Mouse (Mus musculus) limb, embryonic 11.5 days (tissue): ENCODE data around the gene Idi1. TPM values are rescaled to one million over a fixed set of nuclear protein-coding genes. Genes with fewer than 3 reads are reported as not detected.

ENCODE experiments used
- ATAC-seq: fragments of 200-750 bp; cut with Nextera tagmentation; 2 replicates; pipeline ENCODE4 v1.8.0; 2017; ENCODE audit warnings: low read depth; ENCODE audit not compliant: insufficient number of reproducible peaks, low FRiP score, low TSS enrichment
- DNase-seq: peaks from one replicate; pipeline ENCODE4 v3.0.0-alpha.2; 2015; ENCODE audit warnings: low spot score
- H3K27ac ChIP-seq: fragments of 300-500 bp; sonication (generic); replicated peaks from 2 replicates; pipeline ENCODE4 v1.5.1; 2014; ENCODE audit warnings: low read depth, mild to moderate bottlenecking, low read length
- H3K27me3 ChIP-seq: fragments of 300-500 bp; sonication (generic); 2 replicates; pipeline ENCODE4 v1.6.1; 2014; ENCODE audit warnings: mild to moderate bottlenecking, low read length, mixed read lengths; ENCODE audit not compliant: control insufficient read depth, insufficient read depth
- H3K36me3 ChIP-seq: fragments of 300-500 bp; sonication (generic); 2 replicates; pipeline ENCODE4 v1.6.1; 2014; ENCODE audit warnings: mild to moderate bottlenecking, low read length, moderate library complexity, mixed read lengths; ENCODE audit not compliant: control insufficient read depth, insufficient read depth
- H3K4me1 ChIP-seq: fragments of 300-500 bp; sonication (generic); 2 replicates; pipeline ENCODE4 v1.6.1; 2014; ENCODE audit warnings: low read length, mixed read lengths; ENCODE audit not compliant: control insufficient read depth, insufficient read depth
- H3K4me2 ChIP-seq: fragments of 300-500 bp; sonication (generic); 2 replicates; pipeline ENCODE4 v1.6.1; 2014; ENCODE audit warnings: low read depth, mild to moderate bottlenecking, moderate library complexity; ENCODE audit not compliant: severe bottlenecking
- H3K4me3 ChIP-seq: fragments of 300-500 bp; sonication (generic); 2 replicates; pipeline ENCODE4 v1.5.1; 2014; ENCODE audit warnings: low read depth, low read length
- H3K9ac ChIP-seq: fragments of 300-500 bp; sonication (generic); 2 replicates; pipeline ENCODE4 v1.6.1; 2014; ENCODE audit warnings: mild to moderate bottlenecking, low read length
- H3K9me3 ChIP-seq: fragments of 300-500 bp; sonication (generic); 2 replicates; pipeline ENCODE4 v1.6.1; 2016; ENCODE audit warnings: low read length; ENCODE audit not compliant: control insufficient read depth
- WGBS: fragments of 180-500 bp; shearing (Covaris S2); extraction: QIAGEN DNeasy Blood & Tissue Kit; methylation state at CpG from one replicate; pipeline ENCODE4 v1.1.7; 2014; 5-methylcytosine and 5-hydroxymethylcytosine counted together
- polyA plus RNA-seq: library from polyadenylated mRNA; unstranded; fragments of >200 nt; fragmentation: Nextera tagmentation; extraction: Ambion mirVana; gene quantifications from 2 replicates; pipeline ENCODE4 v1.2.1, GENCODE M21; 2014

Gene Idi1
- polyA plus RNA-seq, 1 experiment from 2014 or later: 97.5 TPM

DNA sequence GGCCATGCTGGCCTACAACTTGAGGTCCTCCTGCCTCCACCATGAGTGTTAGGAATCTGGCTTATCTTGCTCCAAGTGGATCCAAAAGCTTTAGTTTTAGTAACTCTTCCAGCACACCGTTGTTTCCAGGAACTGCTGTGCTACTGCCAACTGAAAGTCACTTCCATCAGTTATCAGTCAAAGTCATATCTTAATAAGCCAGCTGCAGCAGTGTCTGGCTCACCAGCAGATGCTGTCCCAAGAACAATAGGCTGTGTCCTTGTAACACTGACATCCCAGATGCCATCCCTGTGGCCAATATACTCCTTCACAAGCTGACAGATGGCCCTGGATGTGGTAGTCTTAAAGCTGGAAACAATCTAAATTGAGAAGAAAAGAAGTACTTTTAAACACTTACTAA lies 36.0 kb upstream of the Idi1 start:
- no peak for DNase-seq
- WGBS: 91% methylated on average over 1 of the region's 1 CpGs
- H3K36me3 ChIP-seq: peaks cover 2% of the 10 kb centered on the region; the same call in 1 of the 2 replicates

DNA sequence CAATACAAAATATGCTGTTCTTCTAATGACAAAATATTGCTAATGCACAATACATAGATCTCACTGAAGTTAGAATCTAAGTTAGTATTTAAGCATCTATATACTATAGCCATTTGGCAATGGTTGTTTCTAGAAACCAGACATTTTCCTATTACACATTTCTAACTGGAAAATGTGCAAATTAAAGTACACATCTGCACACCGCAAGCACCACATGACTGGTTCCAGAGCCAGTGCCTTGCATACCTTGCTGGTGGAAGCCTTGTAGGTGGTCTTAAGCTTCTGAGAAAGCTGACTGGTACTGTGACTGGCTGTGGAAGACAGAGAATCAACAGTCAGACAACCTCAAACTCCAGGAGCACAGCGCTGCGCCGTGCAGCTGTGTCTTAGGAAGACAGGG lies 31.9 kb upstream of the Idi1 start:
- no peak overlapping the region for H3K9ac ChIP-seq
- ATAC-seq (no peak), DNase-seq (no peak)
- H3K27me3 ChIP-seq: no peaks in the 10 kb centered on the region
- no peak overlapping the region for H3K4me3 ChIP-seq
- H3K9me3 ChIP-seq: no peaks in the 10 kb centered on the region
- WGBS: 98% methylated on average over 4 of the region's 4 CpGs
- no peak overlapping the region for H3K27ac ChIP-seq
- peaks cover 2% of the 10 kb centered on the region; the same call in 1 of the 2 replicates for H3K36me3 ChIP-seq
- H3K4me2 ChIP-seq: no peak overlapping the region
- no peaks in the 10 kb centered on the region for H3K4me1 ChIP-seq

More for the DNA sequence above, 36.0 kb upstream of the Idi1 start:
- no peak overlapping the region for H3K4me2 ChIP-seq
- H3K9me3 ChIP-seq: no peaks in the 10 kb centered on the region
- H3K9ac ChIP-seq: no peak overlapping the region
- H3K27ac ChIP-seq: no peak overlapping the region
- ATAC-seq: no peak
- H3K4me1 ChIP-seq: no peaks in the 10 kb centered on the region
- no peaks in the 10 kb centered on the region for H3K27me3 ChIP-seq
- H3K4me3 ChIP-seq: no peak overlapping the region

- no peak overlapping the region for H3K4me2 ChIP-seq
- no peaks in the 10 kb centered on the region for H3K4me1 ChIP-seq
- WGBS: 98% methylated on average over 2 of the region's 2 CpGs
- no peak for ATAC-seq
- no peak overlapping the region for H3K27ac ChIP-seq
- H3K9ac ChIP-seq: no peak overlapping the region
- H3K36me3 ChIP-seq: peaks cover 2% of the 10 kb centered on the region; the same call in 1 of the 2 replicates
- no peak overlapping the region for H3K4me3 ChIP-seq
- H3K9me3 ChIP-seq: no peaks in the 10 kb centered on the region
- DNase-seq: no peak
- H3K27me3 ChIP-seq: no peaks in the 10 kb centered on the region
These were observed 30.5 kb upstream of the Idi1 start for GRCm38 (mm10) chr13:8854769-8855168.

- no peak overlapping the region for H3K9ac ChIP-seq
- H3K27me3 ChIP-seq: no peaks in the 10 kb centered on the region
- ATAC-seq (no peak), DNase-seq (no peak)
- no peaks in the 10 kb centered on the region; the same call in 1 of the 2 replicates for H3K36me3 ChIP-seq
- no peaks in the 10 kb centered on the region for H3K4me1 ChIP-seq
- no peak overlapping the region for H3K4me2 ChIP-seq
- 94% methylated on average over 6 of the region's 6 CpGs for WGBS
- H3K27ac ChIP-seq: no peak overlapping the region
- H3K9me3 ChIP-seq: no peaks in the 10 kb centered on the region
- no peak overlapping the region for H3K4me3 ChIP-seq
These were observed 26.8 kb upstream of the Idi1 start for GRCm38 (mm10) chr13:8858453-8858852.

- 97% methylated on average over 9 of the region's 9 CpGs for WGBS
- H3K9ac ChIP-seq: no peak overlapping the region
- H3K4me1 ChIP-seq: no peaks in the 10 kb centered on the region
- H3K9me3 ChIP-seq: no peaks in the 10 kb centered on the region
- H3K36me3 ChIP-seq: no peaks in the 10 kb centered on the region; the same call in 1 of the 2 replicates
- no peak for ATAC-seq
- no peaks in the 10 kb centered on the region for H3K27me3 ChIP-seq
- no peak overlapping the region for H3K27ac ChIP-seq
- no peak overlapping the region for H3K4me2 ChIP-seq
- H3K4me3 ChIP-seq: no peak overlapping the region
- DNase-seq: no peak
These were observed 24.4 kb upstream of the Idi1 start for GRCm38 (mm10) chr13:8860861-8861260.

GRCm38 (mm10) chr13:8864990-8865389 lies 20.3 kb upstream of the Idi1 start:
- H3K9ac ChIP-seq: no peak overlapping the region
- no peaks in the 10 kb centered on the region for H3K9me3 ChIP-seq
- 85% methylated on average over 3 of the region's 3 CpGs for WGBS
- H3K4me3 ChIP-seq: no peak overlapping the region
- H3K4me2 ChIP-seq: no peak overlapping the region
- H3K36me3 ChIP-seq: peaks cover 2% of the 10 kb centered on the region; the same call in 1 of the 2 replicates
- DNase-seq: no peak
- ATAC-seq: no peak
- H3K27me3 ChIP-seq: no peaks in the 10 kb centered on the region
- no peak overlapping the region for H3K27ac ChIP-seq
- H3K4me1 ChIP-seq: no peaks in the 10 kb centered on the region

GRCm38 (mm10) chr13:8866612-8867011 lies 18.7 kb upstream of the Idi1 start:
- Histone ChIP-seq H3K4me3 (no peak overlapping the region), H3K4me2 (no peak overlapping the region), H3K9me3 (no peaks in the 10 kb centered on the region), H3K9ac (no peak overlapping the region), H3K27ac (no peak overlapping the region), H3K27me3 (no peaks in the 10 kb centered on the region), H3K36me3 (peaks cover 2% of the 10 kb centered on the region; the same call in 1 of the 2 replicates), H3K4me1 (no peaks in the 10 kb centered on the region)
- DNase-seq (no peak), ATAC-seq (no peak)
- 92% methylated on average over 7 of the region's 7 CpGs for WGBS

GRCm38 (mm10) chr13:8869578-8870157 lies 15.6 kb upstream of the Idi1 start:
- Histone ChIP-seq H3K27ac (no peak overlapping the region), H3K4me3 (peak overlapping the region; percentile 80), H3K36me3 (peaks cover 2% of the 10 kb centered on the region; the same call in 1 of the 2 replicates), H3K4me2 (peak overlapping the region; percentile 64), H3K27me3 (no peaks in the 10 kb centered on the region), H3K4me1 (no peaks in the 10 kb centered on the region), H3K9ac (peak overlapping the region; percentile 66), H3K9me3 (no peaks in the 10 kb centered on the region)
- WGBS: 77% methylated on average over 5 of the region's 5 CpGs
- no peak for ATAC-seq
- no peak for DNase-seq

DNA sequence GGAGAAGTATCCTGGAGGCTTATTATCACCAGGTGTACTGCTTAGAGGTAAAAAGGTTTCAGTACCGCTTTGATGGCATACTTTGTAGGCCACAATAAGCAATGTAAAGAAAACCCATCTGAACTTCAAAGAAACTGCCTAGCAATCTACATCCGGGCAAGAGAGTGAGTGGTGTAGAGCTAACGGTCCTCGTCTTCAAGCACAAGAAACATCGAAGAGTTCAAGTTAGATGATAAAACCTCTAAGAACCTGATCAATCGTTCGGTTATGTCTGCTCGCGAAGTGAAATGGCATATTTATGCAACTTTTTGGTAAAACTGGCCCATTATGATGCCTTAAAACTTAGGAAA lies 15.2 kb upstream of the Idi1 start:
- DNase-seq (peak; percentile 21), ATAC-seq (no peak)
- Histone ChIP-seq H3K9me3 (no peaks in the 10 kb centered on the region), H3K4me1 (no peaks in the 10 kb centered on the region), H3K27ac (no peak overlapping the region), H3K36me3 (peaks cover 2% of the 10 kb centered on the region; the same call in 1 of the 2 replicates), H3K9ac (peak overlapping the region; percentile 66), H3K4me3 (peak overlapping the region; percentile 80), H3K27me3 (no peaks in the 10 kb centered on the region), H3K4me2 (peak overlapping the region; percentile 64)
- WGBS: 8% methylated on average over 9 of the region's 9 CpGs
